Mouse (Mus musculus) midbrain, postnatal 0 days (tissue): ENCODE measurements around the gene Rasal2. TPM values are rescaled to one million over a fixed set of nuclear protein-coding genes. Genes with fewer than 3 reads are reported as not detected.
A peak's percentile ranks its signal among the peaks of the same experiment; 100 is the strongest.

Experiments
- ATAC-seq: fragments of 200-750 bp; cut with Nextera tagmentation; 2 replicates; pipeline ENCODE4 v1.8.0; 2017; ENCODE audit warnings: moderate number of reproducible peaks, mild to moderate bottlenecking, moderate TSS enrichment, moderate library complexity; ENCODE audit not compliant: low FRiP score
- DNase-seq: peaks from one replicate; pipeline ENCODE4 v3.0.0-alpha.2; 2015; ENCODE audit warnings: low spot score
- H3K27ac ChIP-seq: fragments of 300-500 bp; sonication (generic); 2 replicates; pipeline ENCODE4 v1.5.1; 2014; ENCODE audit warnings: low read depth, mild to moderate bottlenecking, low read length, mixed read lengths
- H3K27me3 ChIP-seq: fragments of 300-500 bp; sonication (generic); 2 replicates; pipeline ENCODE4 v1.6.1; 2014; ENCODE audit warnings: low read length, control low read depth, mixed read lengths; ENCODE audit not compliant: insufficient read depth
- H3K36me3 ChIP-seq: fragments of 300-500 bp; sonication (generic); 2 replicates; pipeline ENCODE4 v1.6.1; 2014; ENCODE audit warnings: low read length, control low read depth, mixed read lengths; ENCODE audit not compliant: insufficient read depth
- H3K4me1 ChIP-seq: fragments of 300-500 bp; sonication (generic); 2 replicates; pipeline ENCODE4 v1.6.1; 2014; ENCODE audit warnings: mild to moderate bottlenecking, control low read depth, antibody characterized with exemption, low read length, mixed read lengths; ENCODE audit not compliant: insufficient read depth
- H3K4me2 ChIP-seq: fragments of 300-500 bp; sonication (generic); 2 replicates; pipeline ENCODE4 v1.6.1; 2014; ENCODE audit warnings: low read depth, mild to moderate bottlenecking, low read length, mixed read lengths; ENCODE audit not compliant: poor library complexity, severe bottlenecking
- H3K4me3 ChIP-seq: fragments of 300-500 bp; sonication (generic); 2 replicates; pipeline ENCODE4 v1.5.1; 2014; ENCODE audit warnings: low read depth, mild to moderate bottlenecking, low read length, moderate library complexity
- H3K9ac ChIP-seq: fragments of 300-500 bp; sonication (generic); replicated peaks from 2 replicates; pipeline ENCODE4 v1.6.1; 2014; ENCODE audit warnings: mild to moderate bottlenecking, low read length, moderate library complexity, mixed read lengths; ENCODE audit not compliant: poor library complexity, severe bottlenecking
- H3K9me3 ChIP-seq: fragments of 300-500 bp; sonication (generic); 2 replicates; pipeline ENCODE4 v1.6.1; 2016; ENCODE audit warnings: low read length, control low read depth
- CTCF ChIP-seq: IDR thresholded peaks from 2 replicates; pipeline ENCODE4 v1.5.1; 2016; ENCODE audit warnings: antibody characterized with exemption, mild to moderate bottlenecking
- WGBS: fragments of 180-500 bp; shearing (Covaris S2); extraction: QIAGEN DNeasy Blood & Tissue Kit; methylation state at CpG from one replicate; pipeline ENCODE4 v1.1.7; 2014; 5-methylcytosine and 5-hydroxymethylcytosine counted together
- polyA plus RNA-seq: library from polyadenylated mRNA; unstranded; fragments of >200 nt; fragmentation: Nextera tagmentation; extraction: Ambion mirVana; gene quantifications from 2 replicates; pipeline ENCODE4 v1.2.1, GENCODE M21; 2015
- total RNA-seq: library from RNA; depleted of rRNA; stranded (reverse); fragments of >200 nt; gene quantifications from 2 replicates; pipeline ENCODE4 v1.2.3, GENCODE M21; 2014; rRNA removed

Rasal2 gene
- total RNA-seq (41.2 and 60.5 TPM in 2 replicates), polyA plus RNA-seq (34.8 and 36.3 TPM in 2 replicates)

DNA sequence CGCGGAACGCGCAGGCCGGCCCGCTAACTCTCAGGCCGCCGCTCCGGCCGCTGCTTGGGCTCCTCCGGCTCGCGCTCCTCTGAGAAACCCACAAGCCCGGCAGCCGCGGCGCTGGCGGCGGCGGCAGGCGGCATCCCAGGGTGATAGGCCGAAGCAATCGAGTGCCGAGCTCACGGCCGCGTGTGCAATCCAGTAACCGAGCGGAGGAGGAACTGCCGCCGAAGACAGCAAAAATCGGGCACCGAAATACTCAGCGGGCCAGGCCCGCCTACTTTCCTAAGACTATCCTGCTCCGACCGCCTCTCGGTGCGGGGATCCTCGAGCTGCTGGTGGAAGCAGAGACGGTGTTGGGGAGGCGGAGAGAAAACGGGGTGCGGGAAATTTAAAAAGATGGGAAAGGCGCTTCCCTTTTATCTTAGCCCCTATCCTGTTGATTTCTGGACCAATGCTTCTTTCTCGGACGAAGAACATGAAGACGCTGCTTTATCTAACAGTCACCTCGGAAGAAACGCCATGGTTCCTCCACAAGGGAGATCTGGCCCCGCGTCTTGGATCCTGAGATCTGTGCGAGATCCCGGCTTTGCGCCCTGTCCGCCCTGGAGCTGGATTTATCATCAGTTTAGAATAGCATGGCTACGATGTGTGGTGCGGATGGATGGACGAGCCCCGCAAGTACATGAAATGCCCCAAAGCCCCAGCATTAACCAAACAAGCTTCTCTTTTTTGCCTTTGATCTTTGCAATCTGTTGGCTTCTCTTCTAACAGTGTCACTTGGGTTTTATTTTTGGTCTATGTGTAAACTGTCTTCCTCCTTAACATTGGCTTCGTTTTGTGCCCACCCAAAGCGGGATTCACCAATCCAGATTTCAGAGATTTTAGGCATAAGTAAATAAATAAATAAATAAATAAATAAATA lies at the start of gene Rasal2:
Gene Rasal2 (minus strand): TSS at position 142 of the 916 bp plus-strand sequence.
- no peak for TF ChIP-seq CTCF

DNA sequence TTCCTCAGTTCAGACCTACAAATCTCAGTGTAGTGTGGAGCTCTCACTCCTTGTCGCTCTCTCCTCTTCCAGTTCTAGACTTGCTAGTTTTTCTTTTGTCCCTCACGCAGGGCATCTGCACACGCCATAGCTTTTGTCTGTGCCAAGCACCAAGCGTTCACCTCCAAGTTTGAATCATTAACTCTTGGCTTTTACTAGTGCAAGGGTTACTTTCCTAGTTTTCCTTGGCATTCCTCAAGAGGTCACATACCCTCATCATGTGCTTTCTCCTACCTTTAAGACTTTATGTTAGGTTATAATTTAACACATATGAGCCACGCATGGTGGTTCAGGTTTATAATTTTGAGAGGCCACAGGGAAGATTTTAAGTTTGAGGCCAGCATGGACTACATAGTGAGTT lies 48.9 kb upstream of the Rasal2 start:
- Histone ChIP-seq H3K27ac (no peak overlapping the region), H3K9me3 (no peaks in the 10 kb centered on the region), H3K4me2 (no peak overlapping the region), H3K9ac (no peak overlapping the region), H3K4me3 (no peak overlapping the region), H3K36me3 (no peaks in the 10 kb centered on the region), H3K27me3 (no peaks in the 10 kb centered on the region), H3K4me1 (no peaks in the 10 kb centered on the region)
- TF ChIP-seq CTCF = no peak
- no peak for ATAC-seq
- no peak for DNase-seq
- 95% methylated on average over 5 of the region's 5 CpGs for WGBS

More for the DNA sequence above, at the start of gene Rasal2:
- Histone ChIP-seq H3K9me3 (no peaks in the 10 kb centered on the region), H3K4me2 (peak within 1 kb of the TSS; percentile 83), H3K27ac (peak within 1 kb of the TSS; percentile 93), H3K4me3 (peak within 1 kb of the TSS; percentile 82), H3K36me3 (no peaks in the 10 kb centered on the region), H3K4me1 (0 out of 2 replicates have a peak, but pooled peaks cover 2% of the 10 kb centered on the region), H3K27me3 (no peaks in the 10 kb centered on the region), H3K9ac (peak within 1 kb of the TSS; percentile 86)
- peak; percentile 98 for ATAC-seq
- under 1% methylated on average over 61 of the region's 62 CpGs for WGBS
- peak; percentile 99 for DNase-seq

DNA sequence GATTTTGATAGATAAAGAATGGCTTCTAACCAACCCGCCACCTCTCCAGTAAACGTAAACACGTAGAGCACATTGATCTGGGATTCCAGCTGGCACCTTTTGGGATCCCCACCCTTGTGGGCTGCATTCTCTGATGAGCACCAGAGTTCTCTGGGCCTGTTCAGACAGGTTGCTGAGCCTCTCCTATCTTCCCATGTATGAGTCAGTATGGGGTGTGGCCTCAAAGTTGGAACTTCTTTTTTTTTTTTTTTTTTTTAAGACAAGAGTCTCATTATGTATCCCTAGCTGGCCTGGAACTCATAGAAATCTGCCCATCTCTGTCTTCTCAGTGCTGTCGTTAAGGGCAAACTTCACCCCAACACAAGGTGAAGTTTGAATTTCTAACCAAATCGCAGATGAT lies 47.5 kb upstream of the Rasal2 start:
- Histone ChIP-seq H3K4me1 (no peaks in the 10 kb centered on the region), H3K9ac (no peak overlapping the region), H3K27me3 (no peaks in the 10 kb centered on the region), H3K4me2 (no peak overlapping the region), H3K4me3 (no peak overlapping the region), H3K9me3 (no peaks in the 10 kb centered on the region), H3K27ac (no peak overlapping the region), H3K36me3 (no peaks in the 10 kb centered on the region)
- TF ChIP-seq CTCF = no peak
- ATAC-seq (no peak), DNase-seq (no peak)
- whole genome bisulfite sequencing = 94% methylated on average over 5 of the region's 5 CpGs

DNA sequence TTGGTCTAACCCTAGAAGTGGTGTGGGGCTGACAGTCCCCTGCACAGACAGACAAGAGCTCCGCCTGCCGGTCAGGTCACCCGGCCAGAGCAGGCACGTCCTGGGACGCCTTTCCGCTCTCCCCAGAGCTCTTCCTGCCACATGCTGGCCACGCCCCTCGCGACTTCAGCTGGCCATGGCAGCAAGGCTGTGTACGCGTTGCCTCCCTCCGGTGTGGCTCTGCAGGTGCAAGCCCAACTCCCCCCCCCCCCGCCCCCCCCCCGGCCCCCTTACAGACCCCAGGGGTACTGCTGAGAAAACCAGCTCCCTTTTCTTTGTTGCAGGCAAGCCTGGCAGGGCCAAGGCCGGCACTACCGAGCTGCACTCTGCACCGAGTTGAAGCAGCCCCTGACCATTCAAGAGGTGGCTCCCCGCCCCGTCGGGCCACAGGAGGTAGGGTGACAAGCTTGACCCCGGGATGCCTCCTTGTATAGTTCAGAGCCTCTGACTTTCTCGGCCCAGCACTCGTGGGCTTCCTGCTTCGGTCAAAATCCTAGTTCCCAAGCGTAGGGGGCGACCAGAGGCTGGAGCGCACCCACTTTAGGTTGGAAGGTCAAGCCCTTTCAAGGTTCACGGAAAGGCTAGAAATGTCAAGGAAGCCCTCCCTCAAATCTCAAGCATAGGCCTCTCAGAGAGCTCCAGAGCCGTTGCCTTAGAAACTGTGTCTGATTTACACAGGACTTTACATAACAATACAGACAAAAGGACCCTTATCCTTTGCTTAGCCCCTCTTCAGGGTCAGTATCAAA lies 46.2 kb upstream of the Rasal2 start, which contains the start of gene Cryzl2:
Gene Cryzl2 (plus strand): TSS at position 157 of the 788 bp plus-strand sequence.
- ATAC-seq (peak; percentile 65), DNase-seq (peak; percentile 60)
- TF ChIP-seq CTCF = peak; percentile 69
- WGBS = 5% methylated on average over 27 of the region's 29 CpGs
- Histone ChIP-seq H3K9me3 (no peaks in the 10 kb centered on the region), H3K4me1 (no peaks in the 10 kb centered on the region), H3K27ac (no peak within 1 kb of the TSS), H3K4me2 (peak within 1 kb of the TSS; percentile 43), H3K27me3 (no peaks in the 10 kb centered on the region), H3K4me3 (peak within 1 kb of the TSS; percentile 17; the same call in 1 of the 2 replicates), H3K9ac (no peak within 1 kb of the TSS), H3K36me3 (no peaks in the 10 kb centered on the region)

DNA sequence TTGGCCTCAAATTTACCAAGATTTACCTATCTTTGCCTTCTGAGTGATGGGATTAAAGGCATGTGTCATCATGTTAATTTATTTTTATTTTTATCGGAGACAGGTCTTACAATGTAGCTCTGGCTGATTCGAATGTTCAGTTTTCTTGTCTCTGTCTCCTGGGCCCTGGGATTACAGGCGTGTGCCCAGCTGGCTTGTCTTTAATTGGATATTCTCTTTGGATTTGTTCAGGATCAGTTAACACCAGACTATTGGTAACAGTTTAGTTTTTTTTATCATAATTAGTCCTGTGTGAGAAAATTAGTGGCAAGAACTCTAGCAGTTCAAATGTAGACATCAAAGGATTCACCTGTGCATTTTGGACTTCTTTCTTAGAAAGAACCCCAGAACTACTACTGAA lies 45.4 kb upstream of the Rasal2 start:
- no peak for TF ChIP-seq CTCF
- Histone ChIP-seq H3K27me3 (no peaks in the 10 kb centered on the region), H3K4me2 (no peak overlapping the region), H3K4me3 (no peak overlapping the region), H3K4me1 (no peaks in the 10 kb centered on the region), H3K9me3 (no peaks in the 10 kb centered on the region), H3K27ac (no peak overlapping the region), H3K36me3 (no peaks in the 10 kb centered on the region), H3K9ac (no peak overlapping the region)
- ATAC-seq = no peak
- no peak for DNase-seq
- WGBS = 46% methylated on average over 3 of the region's 3 CpGs
